Mouse (Mus musculus) hindbrain, postnatal 0 days (tissue): ENCODE data around the gene Nos1ap. TPM values are rescaled to one million over a fixed set of nuclear protein-coding genes. Genes with fewer than 3 reads are reported as not detected.

ENCODE experiments used
- ATAC-seq: fragments of 200-750 bp; cut with Nextera tagmentation; 2 replicates; pipeline ENCODE4 v1.8.0; 2017; ENCODE audit warnings: mild to moderate bottlenecking, moderate TSS enrichment, moderate library complexity
- DNase-seq: peaks from one replicate; pipeline ENCODE4 v3.0.0-alpha.2; 2015; ENCODE audit warnings: low spot score
- H3K27ac ChIP-seq: fragments of 300-500 bp; sonication (generic); 2 replicates; pipeline ENCODE4 v1.5.1; 2014; ENCODE audit warnings: mild to moderate bottlenecking
- H3K27me3 ChIP-seq: fragments of 300-500 bp; sonication (generic); 2 replicates; pipeline ENCODE4 v1.6.1; 2014; ENCODE audit warnings: low read length, mixed read lengths; ENCODE audit not compliant: insufficient read depth
- H3K36me3 ChIP-seq: fragments of 300-500 bp; sonication (generic); 2 replicates; pipeline ENCODE4 v1.6.1; 2014; ENCODE audit warnings: low read length, mixed read lengths; ENCODE audit not compliant: insufficient read depth
- H3K4me1 ChIP-seq: fragments of 300-500 bp; sonication (generic); 2 replicates; pipeline ENCODE4 v1.6.1; 2014; ENCODE audit warnings: antibody characterized with exemption, low read length, mixed read lengths; ENCODE audit not compliant: insufficient read depth
- H3K4me2 ChIP-seq: fragments of 300-500 bp; sonication (generic); 2 replicates; pipeline ENCODE4 v1.6.1; 2014; ENCODE audit warnings: low read depth, mild to moderate bottlenecking, low read length, moderate library complexity, mixed read lengths
- H3K4me3 ChIP-seq: fragments of 300-500 bp; sonication (generic); 2 replicates; pipeline ENCODE4 v1.5.1; 2014; ENCODE audit warnings: low read length
- H3K9ac ChIP-seq: fragments of 300-500 bp; sonication (generic); replicated peaks from 2 replicates; pipeline ENCODE4 v1.6.1; 2014; ENCODE audit warnings: mild to moderate bottlenecking, low read length, moderate library complexity, mixed read lengths
- H3K9me3 ChIP-seq: fragments of 300-500 bp; sonication (generic); 2 replicates; pipeline ENCODE4 v1.6.1; 2016; ENCODE audit warnings: low read length, mixed read lengths
- CTCF ChIP-seq: IDR thresholded peaks from 2 replicates; pipeline ENCODE4 v1.5.1; 2016; ENCODE audit warnings: antibody characterized with exemption, control low read depth, low read depth
- WGBS: fragments of 180-500 bp; shearing (Covaris S2); extraction: QIAGEN DNeasy Blood & Tissue Kit; methylation state at CpG from one replicate; pipeline ENCODE4 v1.1.7; 2014; 5-methylcytosine and 5-hydroxymethylcytosine counted together
- polyA plus RNA-seq: library from polyadenylated mRNA; unstranded; fragments of >200 nt; fragmentation: Nextera tagmentation; extraction: Ambion mirVana; gene quantifications from 2 replicates; pipeline ENCODE4 v1.2.1, GENCODE M21; 2015
- total RNA-seq: library from RNA; depleted of rRNA; stranded (reverse); fragments of >200 nt; gene quantifications from 2 replicates; pipeline ENCODE4 v1.2.3, GENCODE M21; 2014

Gene Nos1ap
- total and polyA plus RNA-seq, 2 experiments from 2014 or later = 10.1 to 12.4 TPM

- peaks cover 4% of the 10 kb centered on the region; the same call in 1 of the 2 replicates for H3K4me1 ChIP-seq
- no peak overlapping the region for H3K4me2 ChIP-seq
- H3K9ac ChIP-seq = no peak overlapping the region
- TF ChIP-seq CTCF = no peak
- WGBS = 74% methylated on average over 4 of the region's 4 CpGs
- H3K4me3 ChIP-seq = no peak overlapping the region
- no peaks in the 10 kb centered on the region for H3K36me3 ChIP-seq
- H3K9me3 ChIP-seq = no peaks in the 10 kb centered on the region
- no peak overlapping the region for H3K27ac ChIP-seq
- ATAC-seq = no peak
- H3K27me3 ChIP-seq = no peaks in the 10 kb centered on the region
- no peak for DNase-seq
Observed at GRCm38 (mm10) chr1:170499466-170499865, 90.2 kb downstream of the Nos1ap start.

- TF ChIP-seq CTCF = no peak
- Histone ChIP-seq H3K4me2 (no peak overlapping the region), H3K4me1 (peaks cover 4% of the 10 kb centered on the region; the same call in 1 of the 2 replicates), H3K9me3 (no peaks in the 10 kb centered on the region), H3K36me3 (no peaks in the 10 kb centered on the region), H3K4me3 (no peak overlapping the region), H3K9ac (no peak overlapping the region), H3K27me3 (no peaks in the 10 kb centered on the region), H3K27ac (no peak overlapping the region)
- no peak for ATAC-seq
- WGBS = 52% methylated on average over 4 of the region's 4 CpGs
- no peak for DNase-seq
Observed at GRCm38 (mm10) chr1:170498645-170499044, 91.0 kb downstream of the Nos1ap start.

GRCm38 (mm10) chr1:170496221-170496620 lies 93.4 kb downstream of the Nos1ap start:
- no peak for TF ChIP-seq CTCF
- no peak overlapping the region for H3K9ac ChIP-seq
- DNase-seq = no peak
- H3K4me2 ChIP-seq = no peak overlapping the region
- H3K27ac ChIP-seq = no peak overlapping the region
- H3K36me3 ChIP-seq = no peaks in the 10 kb centered on the region
- 95% methylated on average over 8 of the region's 8 CpGs for WGBS
- no peak overlapping the region for H3K4me3 ChIP-seq
- no peaks in the 10 kb centered on the region for H3K27me3 ChIP-seq
- H3K9me3 ChIP-seq = no peaks in the 10 kb centered on the region
- no peak for ATAC-seq
- H3K4me1 ChIP-seq = no peaks in the 10 kb centered on the region

- Histone ChIP-seq H3K9ac (no peak overlapping the region), H3K9me3 (no peaks in the 10 kb centered on the region), H3K36me3 (no peaks in the 10 kb centered on the region), H3K27me3 (no peaks in the 10 kb centered on the region), H3K4me2 (no peak overlapping the region), H3K4me3 (no peak overlapping the region), H3K27ac (no peak overlapping the region), H3K4me1 (no peaks in the 10 kb centered on the region)
- WGBS = 72% methylated on average over 13 of the region's 13 CpGs
- no peak for TF ChIP-seq CTCF
- DNase-seq = no peak
- ATAC-seq = no peak
Observed at GRCm38 (mm10) chr1:170495538-170496183, 94.0 kb downstream of the Nos1ap start.

DNA sequence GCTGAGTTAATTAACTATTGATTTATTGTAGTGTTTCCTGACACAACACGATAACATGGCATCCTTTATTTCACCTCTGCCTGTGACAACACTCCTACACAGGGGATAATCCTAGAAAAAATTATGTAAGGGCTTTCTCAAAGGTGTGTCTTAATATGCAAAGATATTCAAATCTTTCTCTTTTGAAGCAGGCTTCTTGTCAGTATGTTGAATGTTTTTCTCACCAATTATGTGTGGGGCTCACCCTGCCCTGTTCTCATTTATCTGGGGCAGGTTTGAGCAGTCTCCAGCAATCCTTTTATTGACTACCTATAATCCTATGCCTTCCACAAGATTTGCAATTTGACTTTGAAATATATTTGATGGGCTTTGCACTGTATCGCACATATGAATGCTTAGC lies 97.1 kb downstream of the Nos1ap start:
- no peak overlapping the region for H3K27ac ChIP-seq
- ATAC-seq = no peak
- no peaks in the 10 kb centered on the region for H3K9me3 ChIP-seq
- H3K9ac ChIP-seq = no peak overlapping the region
- no peak overlapping the region for H3K4me3 ChIP-seq
- H3K27me3 ChIP-seq = no peaks in the 10 kb centered on the region
- TF ChIP-seq CTCF = no peak
- DNase-seq = no peak
- no peak overlapping the region for H3K4me2 ChIP-seq
- H3K36me3 ChIP-seq = no peaks in the 10 kb centered on the region
- WGBS = 63% methylated on average over 2 of the region's 2 CpGs
- no peaks in the 10 kb centered on the region for H3K4me1 ChIP-seq

GRCm38 (mm10) chr1:170492027-170492426 lies 97.6 kb downstream of the Nos1ap start:
- no peak for TF ChIP-seq CTCF
- 78% methylated on average over 4 of the region's 4 CpGs for WGBS

GRCm38 (mm10) chr1:170489936-170490335 lies 99.7 kb downstream of the Nos1ap start:
- no peaks in the 10 kb centered on the region for H3K27me3 ChIP-seq
- no peak overlapping the region for H3K27ac ChIP-seq
- H3K9ac ChIP-seq = no peak overlapping the region
- H3K4me1 ChIP-seq = 0 out of 2 replicates have a peak, but pooled peaks cover 6% of the 10 kb centered on the region
- 85% methylated on average over 7 of the region's 7 CpGs for WGBS
- ATAC-seq (no peak), DNase-seq (no peak)
- no peaks in the 10 kb centered on the region for H3K36me3 ChIP-seq
- no peak overlapping the region for H3K4me2 ChIP-seq
- no peak for TF ChIP-seq CTCF
- H3K4me3 ChIP-seq = no peak overlapping the region
- no peaks in the 10 kb centered on the region for H3K9me3 ChIP-seq

More at GRCm38 (mm10) chr1:170492027-170492426, 97.6 kb downstream of the Nos1ap start:
- H3K27ac ChIP-seq = no peak overlapping the region
- H3K27me3 ChIP-seq = no peaks in the 10 kb centered on the region
- DNase-seq (no peak), ATAC-seq (no peak)
- H3K4me2 ChIP-seq = no peak overlapping the region
- H3K4me3 ChIP-seq = no peak overlapping the region
- no peaks in the 10 kb centered on the region for H3K36me3 ChIP-seq
- no peaks in the 10 kb centered on the region for H3K4me1 ChIP-seq
- H3K9me3 ChIP-seq = no peaks in the 10 kb centered on the region
- no peak overlapping the region for H3K9ac ChIP-seq
